Mouse (Mus musculus) CD4-positive helper T cell, adult 2 months (primary cell): ENCODE results near the gene Kcna10.

Experiments used
- DNase-seq: peaks from one replicate; pipeline ENCODE4 v3.0.0-alpha.2; 2012; ENCODE audit warnings: low read depth, missing footprints, low spot score

Kcna10 gene

DNA sequence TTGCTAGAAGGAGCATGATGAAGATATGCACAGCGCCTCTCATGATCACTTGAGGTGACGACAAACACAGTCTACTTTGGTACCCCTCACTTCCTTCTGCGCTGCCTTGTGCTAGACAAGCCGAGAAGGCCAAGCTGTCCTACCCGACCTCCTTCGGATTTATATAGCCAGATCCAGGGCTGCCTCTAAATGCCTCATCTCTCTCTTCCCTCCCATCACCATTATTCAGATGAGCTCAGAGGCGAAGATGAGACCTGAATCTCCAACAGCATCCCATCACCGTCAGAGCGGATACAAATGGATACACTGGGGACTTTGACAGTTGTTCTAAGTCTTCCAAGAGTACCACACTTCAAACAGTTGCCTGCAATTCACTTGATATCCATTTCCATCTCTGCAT is 56.8 kb downstream of the Kcna10 start, which contains the start of gene Prok1:
Prok1 (minus strand) TSS at position 101 of the 400 bp plus-strand sequence.
- no peak for DNase-seq

DNA sequence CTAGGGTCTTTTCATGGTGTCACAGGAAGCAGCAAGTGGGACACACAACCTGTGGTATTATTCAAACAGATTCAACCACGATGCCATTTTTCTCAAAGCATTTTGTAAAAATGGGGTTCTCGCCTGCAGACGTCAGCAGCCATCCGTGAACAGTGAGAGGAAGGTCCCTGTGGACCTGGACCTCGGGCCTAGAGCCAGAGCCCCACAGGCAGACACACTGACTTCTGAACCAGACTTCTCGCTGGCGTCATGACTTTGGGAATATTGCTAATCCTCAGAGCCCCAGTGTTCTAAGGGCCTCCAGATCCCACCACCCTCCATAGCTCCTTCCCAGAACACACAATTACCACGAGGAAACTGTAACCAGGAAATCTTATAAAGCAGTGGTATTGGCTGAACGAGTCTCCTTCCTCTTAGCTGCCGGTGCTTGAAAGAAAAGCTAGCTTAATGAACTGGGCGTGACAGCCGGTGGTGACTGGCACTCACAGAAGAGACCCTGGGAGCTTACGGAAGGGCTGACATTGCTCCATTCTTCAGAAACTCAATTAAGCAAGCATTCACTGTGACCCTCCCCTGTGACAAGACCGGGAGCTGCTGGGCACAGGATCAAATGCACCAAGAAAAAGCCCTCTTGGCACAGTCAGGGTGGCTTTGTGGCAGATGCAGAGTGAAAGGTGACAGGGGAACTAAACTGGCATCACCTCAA is 58.7 kb downstream of the Kcna10 start:
- no peak for DNase-seq
